Mouse (Mus musculus): ENCODE results near the gene Mapk8ip3.

Gene Mapk8ip3

DNA sequence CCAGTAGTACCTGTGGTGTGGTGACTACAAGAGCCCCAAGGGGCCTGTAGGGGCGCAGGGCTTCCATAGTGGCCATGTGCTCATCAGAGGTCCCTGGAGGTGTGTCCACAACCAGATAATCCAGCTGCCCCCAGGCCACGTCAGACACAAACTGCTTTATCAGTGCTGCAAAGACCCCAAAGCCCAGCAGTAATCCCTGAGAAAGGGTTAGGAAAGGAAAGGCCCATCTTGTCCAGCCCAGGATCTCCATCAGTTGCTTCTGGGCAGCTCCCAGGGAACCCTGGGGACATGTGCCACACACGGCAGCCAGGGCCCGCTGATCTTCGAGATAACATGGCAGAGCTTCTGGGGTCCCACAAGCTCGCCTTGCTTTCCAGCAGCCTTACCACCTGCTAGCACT lies 52.4 kb downstream of the Mapk8ip3 start:
- no peak for DNase-seq

DNA sequence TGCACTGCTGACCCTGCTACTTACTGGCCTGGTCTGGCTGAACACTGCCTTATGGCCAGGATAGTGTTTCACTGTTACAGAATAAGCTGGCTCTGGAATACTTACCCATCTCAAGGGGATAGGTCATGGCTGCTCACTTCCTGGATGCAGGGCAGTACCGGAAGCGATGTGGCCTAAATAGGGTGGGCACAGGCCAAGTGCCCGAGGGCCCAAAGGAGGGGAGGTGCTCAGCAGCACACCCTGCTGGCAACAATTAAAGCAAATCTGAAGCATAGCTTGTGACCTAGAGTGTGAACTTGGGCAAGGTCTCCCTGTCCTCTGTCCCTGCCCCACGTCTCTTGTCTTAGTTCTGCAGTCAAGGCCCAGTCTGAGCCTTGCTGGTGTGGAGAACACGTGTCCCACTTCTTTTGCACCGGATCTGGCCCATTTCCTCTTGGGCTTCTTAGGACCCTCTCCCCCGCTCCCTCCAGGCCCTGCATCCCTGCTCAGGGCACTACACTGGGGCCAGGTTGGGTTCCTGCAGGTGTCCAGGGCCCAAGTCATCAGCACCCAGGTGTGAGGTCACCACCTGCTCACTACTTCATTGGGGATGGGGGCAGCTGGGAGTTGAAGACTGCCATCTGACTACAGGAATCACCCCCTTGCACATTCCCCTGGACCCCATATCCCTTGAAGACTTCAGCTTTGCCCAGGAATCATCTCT lies 54.9 kb downstream of the Mapk8ip3 start:
- no peak for DNase-seq

DNA sequence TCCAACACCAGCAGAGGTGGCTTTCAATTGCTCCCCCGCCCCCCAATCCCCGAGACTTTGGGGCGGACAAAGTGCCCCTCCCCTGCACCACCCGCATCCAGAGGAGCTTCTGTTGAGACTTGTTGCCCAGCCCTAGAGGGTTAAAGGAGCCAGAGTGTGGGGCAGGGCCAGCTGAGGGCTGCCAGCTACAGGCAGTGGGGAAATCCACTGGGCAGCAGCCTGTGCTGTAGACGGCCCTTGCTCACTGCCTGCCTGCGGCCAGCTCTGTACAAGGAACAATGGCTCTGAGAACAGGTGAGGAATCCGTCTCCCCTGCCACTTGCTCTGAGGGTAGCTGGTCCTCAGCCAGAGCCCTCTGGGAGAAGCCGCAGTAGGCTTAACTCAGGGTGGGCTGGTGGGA lies 58.2 kb downstream of the Mapk8ip3 start:
- DNase-seq, result no peak

DNA sequence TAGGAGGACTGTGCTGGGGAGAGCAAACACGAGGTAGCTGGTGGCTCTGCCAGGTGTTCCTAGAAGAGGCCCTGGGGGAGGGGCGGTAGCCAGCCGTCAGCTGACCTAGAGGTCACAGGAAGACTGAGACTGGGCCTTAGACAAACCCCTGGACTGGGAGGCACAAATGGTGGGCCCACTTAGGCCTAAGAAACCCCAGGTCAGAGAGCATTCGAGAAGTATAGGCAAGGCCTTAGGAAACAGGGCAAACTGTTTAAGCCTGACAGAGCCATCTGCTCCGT lies 58.7 kb downstream of the Mapk8ip3 start:
- DNase-seq, result no peak

DNA sequence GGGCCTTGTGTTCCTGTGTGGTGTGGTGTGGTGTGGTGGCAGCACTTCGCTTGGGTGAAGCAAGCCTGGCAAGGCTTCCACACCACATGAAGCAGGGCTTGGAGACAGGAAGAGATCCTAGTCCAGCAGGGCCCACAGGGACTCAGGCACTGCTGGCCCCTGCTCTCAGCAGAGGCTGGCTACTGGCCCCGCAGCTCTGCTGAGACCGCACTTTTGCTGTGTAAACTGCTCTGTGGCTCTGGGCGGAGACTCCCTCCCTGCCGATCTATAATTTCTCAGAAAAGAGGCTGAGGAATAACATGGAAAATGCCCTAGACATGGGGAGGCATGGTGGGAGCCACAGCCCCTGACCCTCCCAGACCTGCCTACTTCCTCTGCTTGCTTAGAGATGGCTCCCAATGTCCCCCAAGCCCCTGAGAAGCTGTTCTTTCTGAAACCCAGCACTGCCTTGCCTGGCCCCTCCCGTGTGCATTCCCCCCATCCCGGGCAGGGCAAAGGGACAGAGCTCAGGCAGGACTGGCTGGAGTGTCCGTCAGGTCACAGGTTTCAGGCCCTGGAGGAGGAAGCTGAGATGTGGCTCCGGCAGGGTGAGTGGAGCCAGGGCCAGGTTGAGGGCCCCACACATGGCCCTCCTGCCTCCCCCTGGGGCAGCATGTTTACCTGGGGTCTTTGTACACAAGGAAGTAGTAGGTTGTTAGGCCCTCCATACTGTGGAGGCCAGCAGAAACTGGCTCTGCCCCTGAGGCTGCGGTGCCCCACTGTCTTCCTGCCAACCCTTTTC lies 59.3 kb downstream of the Mapk8ip3 start:
- DNase-seq, result no peak

DNA sequence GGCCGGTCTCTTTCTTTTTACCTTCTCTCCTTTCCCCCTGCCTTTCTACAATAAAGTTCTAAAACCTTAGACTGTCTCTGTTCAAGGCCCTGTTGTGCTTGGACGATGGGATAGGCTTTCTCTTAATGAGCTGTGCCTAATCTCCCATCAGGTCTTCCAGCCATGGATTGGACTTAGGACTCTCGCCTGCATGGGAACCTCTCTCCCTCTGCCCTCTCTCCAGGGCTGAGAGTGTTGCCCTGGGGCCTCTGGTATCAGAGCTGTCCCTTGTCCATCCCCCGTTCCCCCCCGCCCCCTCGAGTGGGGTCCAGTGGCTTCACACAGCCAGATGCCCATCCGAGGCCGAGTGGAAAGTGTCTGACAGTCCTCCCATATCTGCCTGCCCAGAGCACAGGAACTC lies 61.8 kb downstream of the Mapk8ip3 start:
- DNase-seq, result no peak

DNA sequence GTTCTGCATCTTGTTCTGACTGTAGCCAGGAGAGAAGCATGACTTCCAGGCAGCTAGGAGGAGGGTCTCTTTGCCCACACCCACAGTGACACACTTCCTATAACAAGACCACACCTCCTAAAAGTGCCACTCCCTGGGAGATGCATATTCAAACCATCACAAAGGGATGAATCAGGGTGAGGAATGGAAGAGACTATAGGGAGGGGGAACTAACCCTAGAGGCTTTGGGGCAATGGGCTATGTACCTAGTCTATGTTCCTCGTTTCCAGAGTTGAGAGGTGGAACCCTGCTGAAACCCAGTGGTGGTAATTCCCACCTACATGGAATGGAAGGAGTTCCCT lies 62.4 kb downstream of the Mapk8ip3 start:
- DNase-seq, result no peak

DNA sequence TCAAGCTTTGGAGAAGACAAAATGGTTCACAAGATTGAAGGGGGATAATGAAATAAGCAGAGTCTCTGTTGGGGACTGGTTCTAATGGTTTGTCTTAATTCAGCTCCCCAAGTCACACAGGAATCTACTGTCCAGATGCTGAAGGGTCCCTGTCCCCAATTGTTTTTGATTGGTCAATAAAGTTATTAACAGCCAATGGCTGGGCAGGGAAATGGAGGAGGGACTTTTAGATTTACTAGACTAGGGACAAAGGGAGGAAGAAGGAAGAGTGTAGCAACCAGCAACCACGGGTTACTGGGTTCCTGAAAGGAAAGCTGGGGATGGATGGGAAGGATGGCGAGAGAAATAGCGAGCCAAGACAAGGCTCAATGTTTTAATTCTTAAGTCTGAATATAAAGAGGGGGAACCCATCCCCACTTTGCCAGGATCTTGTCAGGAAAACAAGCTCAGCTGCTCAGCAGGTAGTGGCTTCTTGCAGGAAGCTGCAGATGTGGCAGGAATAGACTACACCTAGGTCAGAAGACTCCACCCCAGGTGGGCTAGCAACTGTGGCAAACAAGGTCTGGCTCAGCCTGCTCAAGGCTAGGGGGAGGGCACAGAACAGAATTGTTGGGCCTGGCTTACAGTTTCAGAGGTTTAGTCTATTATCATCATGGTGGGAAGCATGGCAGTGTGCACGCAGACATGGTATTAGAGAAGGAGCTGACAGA lies 62.9 kb downstream of the Mapk8ip3 start:
- no peak for DNase-seq

DNA sequence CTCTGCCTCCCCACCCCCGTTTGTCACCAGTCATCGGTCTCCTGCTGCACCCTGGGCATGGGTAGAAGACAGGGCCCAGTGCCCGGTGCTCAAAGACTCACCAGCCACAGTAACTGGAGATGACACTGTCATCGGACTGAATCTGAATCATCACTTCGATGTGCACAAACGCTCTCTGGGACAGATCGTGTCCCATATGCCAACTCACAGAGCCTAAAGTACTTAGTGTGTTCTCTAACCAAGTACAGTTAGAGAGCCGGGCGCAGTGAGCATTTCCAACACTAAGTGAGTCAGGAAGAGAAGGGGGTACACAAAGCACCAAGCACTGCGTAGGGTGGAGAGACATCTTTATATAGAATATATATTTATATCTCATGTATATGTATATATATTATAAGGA lies 68.9 kb downstream of the Mapk8ip3 start:
- DNase-seq, result peak; percentile 61

DNA sequence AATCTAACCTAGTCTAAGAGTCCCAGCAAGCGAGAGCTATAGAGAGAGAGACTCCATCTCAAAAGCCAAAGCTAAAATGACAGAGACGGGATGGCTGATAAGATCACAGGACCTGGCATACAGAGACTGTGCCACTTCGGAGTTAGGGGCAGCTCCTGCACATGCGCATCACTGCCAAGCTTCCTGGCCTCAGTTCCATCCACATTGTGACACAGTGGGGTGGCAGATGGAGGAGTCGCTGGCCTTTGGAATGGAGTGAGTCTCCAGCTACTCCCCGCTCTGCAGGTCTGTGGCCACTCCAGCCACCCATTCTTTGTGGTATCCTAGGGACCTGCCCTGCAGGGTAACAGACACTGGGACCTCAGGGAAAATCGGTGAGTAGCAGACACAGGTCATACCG lies 71.0 kb downstream of the Mapk8ip3 start, which contains the start of gene Igfals:
Igfals (plus strand) TSS at position 222 of the 400 bp plus-strand sequence.
- DNase-seq, result no peak

DNA sequence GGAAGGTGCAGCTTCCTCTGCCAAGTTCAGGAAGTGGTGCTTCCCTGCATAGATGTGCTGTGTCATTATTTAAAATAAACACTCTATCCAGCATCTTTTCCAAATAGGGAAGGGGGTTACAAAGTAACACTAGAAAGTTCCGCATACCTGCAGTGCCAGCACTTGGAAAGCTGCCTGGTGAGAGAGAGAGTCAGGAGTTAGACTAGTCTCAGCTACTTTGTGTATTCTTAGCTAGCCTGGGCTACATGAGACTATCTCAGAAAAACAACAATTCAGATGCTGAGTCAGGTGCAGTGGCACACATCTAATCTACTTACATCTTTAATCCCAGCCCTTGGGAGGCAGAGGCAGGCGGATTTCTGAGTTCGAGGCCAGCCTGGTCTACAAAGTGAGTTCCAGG lies 75.0 kb downstream of the Mapk8ip3 start:
- no peak for DNase-seq

DNA sequence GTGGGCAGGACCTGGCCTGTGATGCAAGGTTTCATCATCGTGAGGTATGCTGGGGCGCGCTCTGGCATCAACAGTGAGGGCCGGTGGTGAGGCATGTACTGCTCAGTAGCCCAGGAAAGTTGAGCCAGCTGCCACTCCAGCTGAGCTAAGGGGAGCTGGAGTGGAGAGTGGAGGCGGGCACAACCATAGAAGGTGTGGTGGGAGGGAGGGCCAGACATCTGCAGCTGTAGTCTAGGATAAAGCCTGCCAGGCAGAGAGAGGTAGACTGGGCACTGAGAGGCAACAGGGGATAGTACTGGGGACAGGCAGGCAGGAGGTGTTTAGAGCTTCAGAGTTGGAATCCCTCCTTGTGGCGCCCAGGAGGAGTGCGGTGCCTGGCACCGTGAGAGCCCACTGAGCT lies 76.7 kb downstream of the Mapk8ip3 start:
- DNase-seq, result no peak

DNA sequence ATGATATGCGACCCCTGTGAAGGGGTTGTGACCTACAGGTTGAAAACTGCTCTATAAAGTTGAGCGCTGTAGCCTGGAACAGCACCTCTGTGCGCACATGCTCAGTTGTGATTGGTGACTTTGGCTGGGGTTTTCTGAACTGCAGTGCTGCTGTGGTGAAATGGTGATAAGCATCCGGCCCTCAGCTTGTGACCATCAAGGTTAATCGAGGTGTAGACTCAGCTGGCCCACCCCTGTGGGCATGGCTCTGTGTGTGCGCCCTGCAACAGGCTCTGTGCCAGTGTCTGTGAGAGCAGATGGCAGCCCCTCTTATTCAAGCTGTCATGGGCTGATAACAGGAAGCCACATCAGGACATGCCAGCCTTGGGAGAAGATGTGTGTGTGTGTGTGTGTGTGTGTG lies 77.8 kb downstream of the Mapk8ip3 start:
- DNase-seq, result peak; percentile 52

DNA sequence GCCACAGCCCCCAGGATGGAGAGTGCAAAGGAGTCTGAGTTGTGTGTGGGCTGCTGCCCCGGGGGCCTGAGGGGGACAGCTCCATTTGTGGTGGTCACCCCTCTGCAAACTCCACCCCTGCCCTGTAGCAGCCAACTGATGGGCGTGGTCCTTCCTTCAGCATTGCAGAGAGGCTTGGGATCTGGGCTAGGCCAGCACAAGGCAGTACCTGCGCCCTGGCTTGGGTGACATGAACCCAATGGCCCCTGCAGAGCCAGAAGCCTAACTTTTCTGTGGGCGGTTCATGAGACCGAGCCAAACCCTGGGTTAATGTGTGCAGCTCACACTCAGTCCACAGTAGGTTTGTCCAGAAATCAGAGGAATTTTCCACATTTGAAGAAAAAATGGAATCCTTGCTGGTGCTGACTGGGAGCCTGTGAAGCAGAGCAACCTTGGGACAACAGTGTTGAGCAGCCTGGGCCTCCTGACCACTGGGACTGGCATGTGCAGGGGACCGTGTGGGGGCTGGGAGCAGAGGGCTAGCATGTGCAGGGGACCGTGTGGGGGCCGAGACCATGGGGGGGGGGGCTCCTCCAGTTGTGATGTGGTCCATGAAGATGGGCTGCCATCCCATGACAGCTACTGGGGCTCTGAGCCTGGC lies 78.8 kb downstream of the Mapk8ip3 start:
- DNase-seq, result no peak

DNA sequence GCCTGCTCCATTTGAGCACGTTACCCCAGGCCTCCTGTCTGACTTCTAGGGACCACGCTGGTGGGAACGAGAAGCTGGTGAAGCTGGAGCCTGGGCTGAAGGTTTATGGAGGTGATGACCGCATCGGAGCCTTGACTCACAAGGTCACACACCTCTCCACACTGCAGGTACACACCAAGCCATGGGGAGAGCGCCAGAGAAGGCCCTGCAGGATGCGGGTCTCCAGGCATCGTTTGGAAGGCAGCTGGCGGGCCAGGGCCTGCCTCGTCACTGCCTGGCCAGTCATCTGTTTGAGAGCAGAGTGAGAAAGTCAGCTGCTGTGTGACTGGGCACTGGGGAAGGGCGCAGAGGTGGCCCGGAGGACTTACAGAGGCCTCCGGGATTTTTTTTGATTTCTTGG lies 80.2 kb downstream of the Mapk8ip3 start:
- no peak for DNase-seq

DNA sequence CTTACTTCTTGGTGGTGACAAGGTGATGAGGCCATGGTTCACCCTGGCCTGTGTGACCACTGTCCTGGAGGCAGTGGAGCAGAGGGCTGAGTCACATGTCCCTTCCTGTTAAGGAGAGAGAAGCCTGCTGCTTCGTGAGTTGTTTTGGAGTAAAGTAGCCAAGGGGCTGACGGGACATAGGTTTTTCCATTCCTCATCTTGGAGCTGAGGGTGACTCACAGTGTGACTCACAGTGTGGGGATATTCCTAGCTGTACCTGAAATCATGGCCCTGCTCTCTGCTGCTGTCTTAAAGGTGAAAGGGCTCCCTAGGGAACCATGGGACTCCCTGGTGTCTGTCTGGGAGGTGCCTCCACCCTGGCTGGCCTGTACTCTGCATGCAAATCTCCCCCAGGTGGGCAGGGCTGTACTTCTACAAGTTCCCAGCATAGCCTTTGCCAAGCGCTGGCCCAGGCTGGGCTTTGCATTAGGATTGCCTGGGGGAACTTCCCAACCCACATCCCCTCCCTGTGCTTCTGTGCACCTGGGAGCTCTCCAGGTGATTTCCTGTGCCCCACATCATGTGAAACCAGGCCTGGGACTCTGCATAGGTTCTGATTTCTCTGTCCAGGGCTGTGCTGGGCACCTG lies 80.8 kb downstream of the Mapk8ip3 start:
- DNase-seq, result no peak

DNA sequence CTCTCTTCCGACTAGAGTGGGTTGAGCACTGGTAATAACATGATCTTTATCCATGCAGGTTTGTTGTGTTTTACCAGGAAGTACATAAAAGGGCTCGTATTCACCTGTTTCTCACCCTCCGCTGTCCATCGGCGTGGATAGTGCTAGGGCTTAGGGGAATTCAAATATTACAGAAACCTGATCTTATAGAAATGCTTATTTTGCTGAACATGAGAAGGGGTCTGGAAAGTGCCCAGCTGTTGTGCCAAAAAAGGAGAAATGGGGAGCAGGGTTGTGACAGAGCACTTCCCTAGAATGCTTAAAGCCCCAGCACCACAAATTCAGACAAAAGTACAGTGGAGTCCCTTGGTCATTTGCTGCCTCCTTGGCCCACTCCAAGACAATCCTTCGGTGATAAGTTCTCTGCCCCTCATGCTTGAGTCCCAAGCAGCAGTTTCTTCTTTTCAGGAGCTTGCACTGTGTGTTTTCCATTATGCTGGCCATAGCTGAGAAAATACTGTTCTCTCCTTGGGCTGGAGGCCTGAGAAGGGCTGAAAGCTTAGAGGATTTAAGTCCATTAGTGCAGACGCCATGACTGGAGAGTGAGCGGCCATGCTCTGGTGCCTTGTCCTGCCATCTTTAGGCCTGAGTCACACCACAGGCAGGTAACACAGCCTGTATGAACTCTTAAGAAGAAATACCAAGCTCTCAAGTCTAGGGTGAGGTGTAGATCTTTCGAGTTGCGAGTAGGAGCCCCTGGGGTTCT lies 85.2 kb downstream of the Mapk8ip3 start:
- no peak for DNase-seq

DNA sequence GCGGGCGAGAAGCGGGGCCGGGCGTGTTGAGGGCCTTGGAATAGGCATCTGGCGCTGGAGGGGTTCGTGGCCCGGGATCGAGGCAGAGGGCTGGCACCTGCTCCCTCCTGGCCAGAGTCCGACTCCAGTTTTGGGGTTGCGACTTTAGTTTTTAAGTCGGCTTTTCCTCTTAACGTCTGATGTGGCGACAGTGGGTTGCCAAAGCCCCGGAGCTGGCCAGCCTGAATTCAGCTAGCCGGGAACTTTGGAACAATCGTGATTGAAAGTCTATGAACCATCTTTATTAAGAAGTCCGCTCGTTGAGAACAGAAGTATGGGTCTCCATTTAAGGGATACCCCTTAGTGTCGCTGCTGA lies 86.0 kb downstream of the Mapk8ip3 start:
- no peak for DNase-seq

DNA sequence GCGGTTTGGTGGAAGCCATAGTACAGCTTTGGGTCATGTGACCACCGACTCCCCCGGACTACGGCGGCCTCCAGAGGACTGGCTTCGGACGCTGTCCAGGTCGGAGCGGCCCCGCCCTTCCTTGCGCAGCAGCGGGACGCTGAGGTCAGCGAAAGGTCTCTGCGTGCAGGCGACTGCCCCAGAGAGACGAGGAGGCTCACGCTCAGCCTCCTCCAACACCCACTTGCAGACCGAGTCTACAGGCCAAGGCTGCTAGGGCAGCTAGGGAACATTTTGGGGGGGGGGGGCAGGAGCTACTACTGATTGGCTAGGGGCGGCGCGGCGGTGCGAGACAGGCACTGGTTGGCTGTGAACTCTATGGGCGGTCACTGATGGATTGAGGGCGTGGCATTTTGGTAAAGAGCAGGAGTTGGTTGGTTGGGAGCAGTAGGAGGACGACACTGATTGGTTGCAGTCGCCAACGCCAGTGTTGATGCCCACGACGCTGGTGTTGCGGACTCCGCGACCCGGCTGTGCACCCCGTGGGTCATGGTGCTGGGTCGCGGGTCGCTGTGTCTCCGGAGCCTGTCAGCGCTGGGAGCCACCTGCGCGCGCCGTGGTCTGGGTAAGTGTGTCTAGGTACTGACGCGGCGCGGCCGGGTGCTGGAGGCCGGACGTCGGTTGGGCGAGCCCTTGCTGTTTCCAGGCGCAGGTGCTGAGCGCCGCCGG lies 86.6 kb downstream of the Mapk8ip3 start, which contains the start of gene Fahd1:
Fahd1 (minus strand) TSS at position 300 of the 708 bp plus-strand sequence.
- peak; percentile 99 for DNase-seq

DNA sequence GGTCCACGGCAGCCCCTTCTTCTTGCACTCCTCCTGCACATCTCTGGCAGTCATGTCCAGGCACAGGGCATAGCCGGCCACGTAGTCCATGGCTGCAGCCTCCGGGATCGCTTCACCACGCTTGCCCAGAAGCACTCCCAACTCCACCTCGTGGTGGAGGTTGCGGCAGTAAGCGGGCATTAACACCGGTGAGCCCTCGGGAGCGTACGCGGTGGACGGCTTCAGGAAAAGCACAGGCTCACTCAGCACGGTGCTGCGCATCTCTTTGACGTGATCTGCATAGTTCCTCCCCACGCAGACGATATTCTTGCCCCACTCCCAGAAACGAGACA lies 87.1 kb downstream of the Mapk8ip3 start:
- DNase-seq, result no peak

DNA sequence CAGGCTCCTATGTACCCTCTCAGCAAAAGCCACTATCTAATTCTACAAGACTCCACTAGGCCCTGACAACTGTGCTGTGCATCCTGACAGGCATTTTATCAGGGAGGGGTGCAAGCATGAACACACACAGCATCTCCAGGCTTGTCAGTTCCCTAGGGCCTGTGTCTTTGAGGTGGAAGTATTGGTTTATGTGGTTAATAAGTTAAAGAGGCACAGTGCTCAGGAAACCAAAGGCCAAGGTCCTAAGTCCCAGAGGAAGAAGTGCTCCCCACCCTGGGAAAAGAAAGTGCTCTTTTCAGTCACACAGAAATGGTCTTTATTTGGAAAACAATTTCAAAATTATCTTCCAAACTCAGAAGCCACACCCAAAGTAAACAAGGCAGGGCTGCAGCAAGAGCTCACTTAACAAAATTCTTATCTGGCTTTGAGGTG lies 88.2 kb downstream of the Mapk8ip3 start:
- DNase-seq, result no peak

DNA sequence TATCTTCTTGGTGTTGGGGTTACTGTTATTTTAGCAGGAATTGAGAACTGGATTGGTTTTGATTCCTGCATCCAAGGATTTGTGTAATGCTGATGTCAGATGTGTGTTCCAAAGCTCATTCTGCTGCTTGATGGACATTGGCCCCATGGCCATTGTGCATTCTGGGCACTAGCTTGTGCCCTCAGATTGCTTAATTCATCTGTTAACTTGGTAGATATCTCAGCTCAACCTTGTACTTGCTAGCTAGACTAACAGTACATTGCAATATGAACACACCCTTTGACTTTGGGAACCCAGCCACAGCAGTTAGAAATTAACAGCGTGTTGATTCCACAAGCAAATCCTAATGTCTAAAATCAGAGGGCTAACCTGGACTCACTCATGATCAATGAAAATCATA lies 89.4 kb downstream of the Mapk8ip3 start:
- DNase-seq, result no peak
